Mouse (Mus musculus) cerebellum, adult 2 months (tissue): ENCODE results near the gene Foxo1. TPM values are rescaled to one million over a fixed set of nuclear protein-coding genes. Genes with fewer than 3 reads are reported as not detected.

Source experiments
- DNase-seq, 2 experiments: peaks; one replicate each; pipeline ENCODE4 v3.0.0; 2021
- H3K27ac ChIP-seq: fragments of 200-500 bp; 2 replicates; pipeline ENCODE4 v1.5.1; 2012; ENCODE audit warnings: low read length, control low read depth, inconsistent platforms; ENCODE audit not compliant: insufficient read depth
- H3K27me3 ChIP-seq: fragments of 200-500 bp; 2 replicates; pipeline ENCODE4 v1.6.1; 2012; ENCODE audit warnings: inconsistent platforms, mild to moderate bottlenecking, low read length, moderate library complexity; ENCODE audit not compliant: control insufficient read depth, insufficient read depth
- H3K4me1 ChIP-seq: fragments of 200-500 bp; 2 replicates; pipeline ENCODE4 v1.6.1; 2011; ENCODE audit warnings: low read length; ENCODE audit not compliant: control insufficient read depth, insufficient read depth
- H3K4me3 ChIP-seq: fragments of 200-500 bp; replicated peaks from 2 replicates; pipeline ENCODE3; 2011; ENCODE audit warnings: mild to moderate bottlenecking, low read depth, low read length, control low read depth; ENCODE audit not compliant: insufficient read depth
- CTCF ChIP-seq: fragments of 200-500 bp; IDR thresholded peaks from 2 replicates; pipeline ENCODE4 v1.5.1; 2011; ENCODE audit warnings: low read depth, mild to moderate bottlenecking, control low read depth, low read length, moderate library complexity, borderline replicate concordance; ENCODE audit not compliant: insufficient read depth
- POLR2A ChIP-seq: fragments of 200-500 bp; IDR thresholded peaks from 2 replicates; pipeline ENCODE4 v1.6.1; 2011; ENCODE audit warnings: low read length, control low read depth, borderline replicate concordance; ENCODE audit not compliant: insufficient read depth
- WGBS: fragments of 180-500 bp; shearing (Covaris S2); methylation state at CpG from one replicate; pipeline ENCODE4 v1.1.7; 2018; 5-methylcytosine and 5-hydroxymethylcytosine counted together
- polyA plus RNA-seq: library from polyadenylated mRNA; depleted of rRNA; stranded (reverse); fragments of >200 nt; gene quantifications from 2 replicates; pipeline ENCODE4 v1.2.3, GENCODE M21; 2012

The Foxo1 gene
- polyA plus RNA-seq, 1 experiment = 5.4 TPM

DNA sequence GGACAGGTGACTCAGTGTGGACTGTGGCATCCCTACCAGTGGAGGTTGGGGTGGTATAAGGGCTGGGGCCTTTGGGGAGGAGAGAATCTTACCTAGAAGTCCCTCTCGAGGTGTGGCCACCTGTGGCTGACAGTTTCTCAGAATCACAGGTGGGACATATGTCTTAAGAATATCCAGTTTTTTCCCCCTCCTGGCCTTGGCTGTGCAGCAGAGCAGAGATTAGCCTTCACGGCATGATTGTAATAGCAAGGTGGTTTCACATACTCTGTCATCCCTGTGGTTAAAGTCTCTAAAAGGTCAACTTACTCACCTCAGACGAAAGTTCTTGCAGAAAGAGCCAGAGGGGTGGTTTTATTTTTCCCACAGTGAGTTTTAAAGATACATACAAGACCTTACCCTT, 2.4 kb downstream of the Foxo1 start:
- H3K4me1 ChIP-seq = no peaks in the 10 kb centered on the region
- peak overlapping the region; percentile 87 for H3K4me3 ChIP-seq
- 57% methylated on average over 3 of the region's 3 CpGs for WGBS
- no peak overlapping the region for H3K27ac ChIP-seq
- no peaks in the 10 kb centered on the region for H3K27me3 ChIP-seq
- TF ChIP-seq POLR2A (no peak), CTCF (no peak)
- no peak for DNase-seq

DNA sequence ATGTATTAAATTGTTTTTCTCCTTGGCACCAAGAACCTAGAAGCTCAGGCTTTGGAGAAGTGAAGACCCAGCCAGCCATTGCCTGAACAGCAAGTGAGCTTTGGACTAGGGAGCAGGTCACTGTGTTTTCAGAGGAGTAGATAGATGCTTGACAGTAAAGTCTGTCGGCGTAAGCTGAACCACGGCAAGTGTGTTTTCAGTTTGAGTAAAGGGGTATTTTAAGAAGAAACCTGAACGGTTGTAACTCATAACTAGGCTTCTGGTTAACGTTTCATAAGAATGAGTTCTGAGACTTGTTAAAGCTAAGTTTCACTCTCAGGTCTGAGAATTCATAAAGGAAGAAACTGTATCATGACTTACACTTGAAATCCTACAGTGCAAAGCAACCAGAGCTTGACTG, 3.2 kb downstream of the Foxo1 start:
- 89% methylated on average over 5 of the region's 5 CpGs for WGBS
- no peak for TF ChIP-seq CTCF
- no peak for TF ChIP-seq POLR2A
- no peak overlapping the region for H3K4me3 ChIP-seq
- H3K4me1 ChIP-seq = no peaks in the 10 kb centered on the region
- H3K27me3 ChIP-seq = no peaks in the 10 kb centered on the region
- no peak for DNase-seq
- H3K27ac ChIP-seq = no peak overlapping the region

GRCm38 (mm10) chr3:52272376-52272865, 4.3 kb downstream of the Foxo1 start:
- Histone ChIP-seq H3K27me3 (no peaks in the 10 kb centered on the region), H3K4me3 (no peak overlapping the region), H3K27ac (no peak overlapping the region), H3K4me1 (no peaks in the 10 kb centered on the region)
- TF ChIP-seq CTCF (no peak), POLR2A (no peak)
- DNase-seq = no peak
- 63% methylated on average over 8 of the region's 8 CpGs for WGBS

DNA sequence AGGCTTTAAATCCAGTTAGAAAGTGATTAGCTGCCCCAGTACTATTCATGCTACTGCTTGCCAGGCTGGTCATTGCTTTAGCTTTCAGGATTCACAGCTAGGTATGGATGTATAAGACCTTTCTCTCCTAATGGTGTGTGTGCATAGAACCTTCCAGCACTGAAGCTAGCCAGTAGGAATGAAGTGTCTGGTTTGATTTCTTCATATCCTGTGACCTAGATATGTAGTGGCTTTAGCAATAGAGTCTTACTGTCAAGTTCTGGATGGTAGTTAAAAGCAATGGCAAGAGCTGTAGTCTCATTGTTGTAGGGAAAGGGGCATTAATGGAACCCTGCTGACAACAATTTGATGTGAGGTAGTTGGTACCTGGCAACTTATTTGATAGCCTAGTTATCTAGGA, 6.3 kb downstream of the Foxo1 start:
- H3K27ac ChIP-seq = no peak overlapping the region
- TF ChIP-seq CTCF = no peak

GRCm38 (mm10) chr3:52275037-52275555, 7.0 kb downstream of the Foxo1 start:
- WGBS = 93% methylated on average over 9 of the region's 9 CpGs
- Histone ChIP-seq H3K27me3 (no peaks in the 10 kb centered on the region), H3K4me3 (no peak overlapping the region), H3K4me1 (no peaks in the 10 kb centered on the region), H3K27ac (no peak overlapping the region)
- no peak for TF ChIP-seq POLR2A
- TF ChIP-seq CTCF = no peak
- no peak for DNase-seq

More for the DNA sequence above, 6.3 kb downstream of the Foxo1 start:
- Histone ChIP-seq H3K4me1 (no peaks in the 10 kb centered on the region), H3K4me3 (no peak overlapping the region), H3K27me3 (no peaks in the 10 kb centered on the region)
- DNase-seq = no peak

GRCm38 (mm10) chr3:52280681-52281080, 12.5 kb downstream of the Foxo1 start:
- TF ChIP-seq POLR2A (no peak), CTCF (no peak)
- no peaks in the 10 kb centered on the region for H3K27me3 ChIP-seq
- no peak for DNase-seq
- H3K4me3 ChIP-seq = no peak overlapping the region
- H3K4me1 ChIP-seq = no peaks in the 10 kb centered on the region
- 79% methylated on average over 1 of the region's 1 CpGs for WGBS
- H3K27ac ChIP-seq = no peak overlapping the region

GRCm38 (mm10) chr3:52281882-52282281, 13.7 kb downstream of the Foxo1 start:
- no peak for TF ChIP-seq CTCF
- no peak for TF ChIP-seq POLR2A
- Histone ChIP-seq H3K4me1 (no peaks in the 10 kb centered on the region), H3K27ac (no peak overlapping the region), H3K4me3 (no peak overlapping the region), H3K27me3 (no peaks in the 10 kb centered on the region)
- WGBS = 95% methylated on average over 3 of the region's 3 CpGs
- no peak for DNase-seq

- 59% methylated on average over 2 of the region's 2 CpGs for WGBS
- no peaks in the 10 kb centered on the region for H3K4me1 ChIP-seq
- TF ChIP-seq POLR2A (no peak), CTCF (no peak)
Measured at GRCm38 (mm10) chr3:52282369-52282768, 14.2 kb downstream of the Foxo1 start.

DNA sequence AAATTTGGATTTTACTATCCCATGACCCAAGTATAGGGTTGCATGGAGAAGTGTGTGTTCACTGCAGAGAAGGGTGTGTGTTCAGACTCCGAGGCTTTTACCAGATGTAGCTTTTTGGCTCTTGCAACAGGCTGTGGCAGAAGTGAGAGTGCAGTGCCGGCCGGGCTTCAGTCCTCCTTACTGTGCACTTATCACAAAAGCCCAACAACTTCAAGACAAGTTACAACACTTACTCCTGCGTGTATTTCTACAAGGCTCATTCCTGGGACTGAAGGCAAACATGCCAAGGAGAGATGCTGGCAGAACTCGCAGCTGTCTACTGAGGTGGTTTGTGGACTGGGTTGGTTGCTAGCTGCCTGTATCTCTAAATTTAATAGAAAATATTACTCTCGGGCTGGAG, 15.4 kb downstream of the Foxo1 start:
- no peak for DNase-seq
- H3K4me1 ChIP-seq = no peaks in the 10 kb centered on the region
- TF ChIP-seq POLR2A (no peak), CTCF (no peak)
- no peak overlapping the region for H3K4me3 ChIP-seq
- no peaks in the 10 kb centered on the region for H3K27me3 ChIP-seq
- 83% methylated on average over 6 of the region's 6 CpGs for WGBS
- H3K27ac ChIP-seq = no peak overlapping the region

More at GRCm38 (mm10) chr3:52282369-52282768, 14.2 kb downstream of the Foxo1 start:
- Histone ChIP-seq H3K27ac (no peak overlapping the region), H3K4me3 (no peak overlapping the region), H3K27me3 (no peaks in the 10 kb centered on the region)
- DNase-seq = no peak
